In genomic region chr11:68446547-68446946, GRCm38 (mm10) we compare ENCODE assay signal across 15 mouse cellular contexts. TPM values are rescaled to one million over a fixed set of nuclear protein-coding genes. Genes with fewer than 3 reads are reported as not detected.
"Had no signal": no experiment of that assay in that cellular context is flagged by ENCODE, and none has a peak within 500 bp of the region (broad histone marks: within the 10 kb centered on the region; RNA-seq: fewer than 3 reads in every experiment).

No protein-coding gene starts in this region.

- H3K27me3 ChIP-seq: kidney, embryonic 15.5 days; liver, embryonic 12.5 days; midbrain, embryonic 12.5 days; neural tube, embryonic 12.5 days had no signal

- DNase-seq: kidney, adult 2 months; kidney, postnatal 14 days; lung, embryonic 14.5 days; lung, postnatal 10 days; lung, postnatal 4 days; right cerebral cortex, postnatal 25 days; thymus, postnatal 36 days had no signal

- H3K9ac ChIP-seq: kidney, embryonic 15.5 days; liver, embryonic 12.5 days; lung, embryonic 14.5 days; midbrain, embryonic 12.5 days; neural tube, embryonic 12.5 days had no signal

- H3K4me2 ChIP-seq: kidney, embryonic 15.5 days; liver, embryonic 12.5 days; lung, embryonic 14.5 days; midbrain, embryonic 12.5 days; neural tube, embryonic 12.5 days had no signal

- H3K4me3 ChIP-seq: kidney, embryonic 15.5 days; left cerebral cortex, adult 2 months; limb, embryonic 10.5 days; liver, embryonic 12.5 days; midbrain, embryonic 12.5 days; neural tube, embryonic 12.5 days had no signal

- H3K27ac ChIP-seq: kidney, embryonic 15.5 days; left cerebral cortex, adult 2 months; limb, embryonic 10.5 days; liver, embryonic 12.5 days; midbrain, embryonic 12.5 days; neural tube, embryonic 12.5 days had no signal

- H3K36me3 ChIP-seq: kidney, embryonic 15.5 days; limb, embryonic 10.5 days; liver, embryonic 12.5 days; midbrain, embryonic 12.5 days; neural tube, embryonic 12.5 days had no signal

- H3K9me3 ChIP-seq: kidney, embryonic 15.5 days; limb, embryonic 10.5 days; liver, embryonic 12.5 days; midbrain, embryonic 12.5 days; neural tube, embryonic 12.5 days had no signal

- ATAC-seq: liver, embryonic 12.5 days had no signal

- H3K4me1 ChIP-seq: liver, embryonic 12.5 days had no signal

RNA-seq across cellular contexts. Expression of gene Ntn1, which starts 45.9 kb away (rescaled TPM):
- total RNA-seq: megakaryocyte-erythroid progenitor cell, adult 5-6 weeks; neutrophil, adult 5-6 weeks had no signal
